Comparison of ENCODE assay signal across 8 mouse cellular contexts in genomic region chr19:23758554-23759321, GRCm38 (mm10). TPM values are rescaled to one million over a fixed set of nuclear protein-coding genes. Genes with fewer than 3 reads are reported as not detected.
DNase-seq lines count a peak whose midpoint lies in the region; ATAC-seq and TF ChIP-seq lines count a peak whose summit lies in the region.

TSS of gene Apba1 (plus strand) at chr19:23758887.

- TF ChIP-seq CTCF in forebrain, postnatal 0 days (IDR thresholded peaks at IDR 0.05; ENCODE audit: low read depth), result peak; percentile 57

- H3K27ac ChIP-seq in forebrain, postnatal 0 days (ENCODE audit: low read depth, low read length), result peak within 1 kb of the TSS; percentile 99
- peak within 1 kb of the TSS; percentile 99 for H3K27ac ChIP-seq in hindbrain, embryonic 13.5 days

- peak within 1 kb of the TSS; percentile 95 for H3K9ac ChIP-seq in forebrain, postnatal 0 days
- peak within 1 kb of the TSS; percentile 87 for H3K9ac ChIP-seq in hindbrain, embryonic 13.5 days

- H3K36me3 ChIP-seq in forebrain, postnatal 0 days (ENCODE audit: insufficient read depth), result no peaks in the 10 kb centered on the region
- H3K36me3 ChIP-seq in hindbrain, embryonic 13.5 days, result no peaks in the 10 kb centered on the region

- 1% methylated on average over 85 of the region's 98 CpGs for WGBS in forebrain, postnatal 0 days
- under 1% methylated on average over 76 of the region's 98 CpGs for WGBS in hindbrain, embryonic 13.5 days

- H3K9me3 ChIP-seq in forebrain, postnatal 0 days (ENCODE audit: low read length), result no peaks in the 10 kb centered on the region
- H3K9me3 ChIP-seq in hindbrain, embryonic 13.5 days, result no peaks in the 10 kb centered on the region

- peaks cover 8% of the 10 kb centered on the region for H3K4me1 ChIP-seq in forebrain, postnatal 0 days (ENCODE audit: insufficient read depth)
- peaks cover 35% of the 10 kb centered on the region for H3K4me1 ChIP-seq in hindbrain, embryonic 13.5 days (replicated peaks)

- ATAC-seq in forebrain, postnatal 0 days, result peak; percentile 87
- ATAC-seq in hindbrain, embryonic 13.5 days (ENCODE audit: low FRiP score), result peak; percentile 90

- H3K4me3 ChIP-seq in forebrain, postnatal 0 days (ENCODE audit: low read depth, low read length), result peak within 1 kb of the TSS; percentile 78
- peak within 1 kb of the TSS; percentile 76 for H3K4me3 ChIP-seq in hindbrain, embryonic 13.5 days

- peak; percentile 35 for DNase-seq in ES-CJ7 (ENCODE audit: low read depth, low spot score)
- peak; percentile 91 for DNase-seq in brain, adult 2 months (ENCODE audit: low read depth, low spot score)
- DNase-seq in forebrain, postnatal 0 days, result peak; percentile 95
- peak; percentile 78 to 82 for DNase-seq in layer of hippocampus, postnatal 36 days
- peak; percentile 75 for DNase-seq in lung, postnatal 10 days
- peak; percentile 31 for DNase-seq in ovary, postnatal 10 days (ENCODE audit: low spot score)
- DNase-seq in thymus, postnatal 0 days (ENCODE audit: low spot score), result peak; percentile 73

- H3K27me3 ChIP-seq in forebrain, postnatal 0 days (ENCODE audit: insufficient read depth, low read length), result no peaks in the 10 kb centered on the region
- H3K27me3 ChIP-seq in hindbrain, embryonic 13.5 days, result no peaks in the 10 kb centered on the region

- H3K4me2 ChIP-seq in forebrain, postnatal 0 days (ENCODE audit: low read depth), result peak within 1 kb of the TSS; percentile 71
- peak within 1 kb of the TSS; percentile 74 for H3K4me2 ChIP-seq in hindbrain, embryonic 13.5 days

RNA-seq across cellular contexts. Expression of gene Apba1, which starts in this region (rescaled TPM):
- total RNA-seq in forebrain, postnatal 0 days (2014; rRNA removed), result 82.6 and 95.2 TPM in 2 replicates
- 7.0 and 10.8 TPM in 2 replicates for polyA plus RNA-seq in forebrain, postnatal 0 days (2015; fragmentation: Nextera tagmentation; extraction: Ambion mirVana)
- 7.3 and 7.7 TPM in 2 replicates for polyA plus RNA-seq in hindbrain, embryonic 13.5 days (2015; fragmentation: Nextera tagmentation; extraction: Ambion mirVana)
- total RNA-seq in layer of hippocampus, postnatal 36 days (2021), result 100 to 1,000 TPM; 112 to 114 TPM
- 0.52 and 0.53 TPM in 2 replicates for polyA plus RNA-seq in thymus, postnatal 0 days (2015; fragmentation: Nextera tagmentation; extraction: Ambion mirVana)

Comparison
In these comparisons a context has a peak if more than half of its experiments do, and no peak if none do; other contexts are left out.
1. Peak in every context shown above with its lines: DNase-seq, ATAC-seq, H3K4me3 ChIP-seq and H3K27ac ChIP-seq.
2. Peak in DNase-seq in thymus, postnatal 0 days; RNA of the gene not detected or under 1 TPM.
3. DNase-seq: peak in every context shown above with its lines; median percentile 95 in forebrain, postnatal 0 days; 91 in brain, adult 2 months; 80 in layer of hippocampus, postnatal 36 days; 75 in lung, postnatal 10 days; 73 in thymus, postnatal 0 days; 35 in ES-CJ7; 31 in ovary, postnatal 10 days.